Mouse (Mus musculus): ENCODE data around the gene Slc7a15. TPM values are rescaled to one million over a fixed set of nuclear protein-coding genes. Genes with fewer than 3 reads are reported as not detected.

Slc7a15 gene
- polyA plus RNA-seq (2017; shearing (Covaris generic)), result not detected

GRCm38 (mm10) chr12:8598966-8599365, at the start of gene Slc7a15:
Gene Slc7a15 (minus strand): TSS chr12:8599066.

DNA sequence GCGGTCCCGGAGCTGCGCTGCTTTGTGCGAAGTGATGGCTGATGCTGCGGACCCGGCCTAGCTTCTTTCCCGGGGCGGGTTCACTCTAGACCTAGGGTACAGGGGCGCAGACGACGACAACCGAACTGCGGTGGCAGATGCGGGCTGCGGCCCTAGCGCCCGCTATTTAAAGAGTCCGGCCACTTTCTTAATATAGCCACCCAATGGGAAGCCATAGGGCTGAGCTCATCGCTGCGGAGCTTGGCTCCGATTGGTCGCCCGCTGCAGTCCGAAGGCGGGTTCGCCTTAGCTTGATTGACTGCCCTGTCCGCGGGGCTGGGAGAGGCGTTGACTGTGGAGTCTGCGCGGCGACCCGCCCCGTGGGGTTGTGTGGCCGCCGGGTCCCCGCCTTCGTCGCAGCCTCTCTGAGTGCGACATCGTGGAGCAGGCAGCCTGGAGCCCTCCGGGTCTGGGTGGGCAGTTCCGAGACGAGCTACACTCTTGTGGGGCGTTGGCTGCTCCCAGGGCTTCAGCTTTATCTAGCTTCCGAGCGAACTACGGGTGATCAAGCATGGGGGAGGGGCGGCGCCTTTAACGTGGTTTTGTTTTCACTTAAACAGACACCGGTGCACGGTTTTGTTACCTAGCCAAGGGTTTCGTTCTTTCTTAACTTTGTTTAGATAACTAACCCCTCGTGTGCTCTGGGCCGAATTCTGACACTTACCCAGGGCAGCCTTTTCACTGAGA, 98.8 kb downstream of the Slc7a15 start, which contains the start of gene Rhob:
Gene Rhob (minus strand): TSS at position 139 of the 726 bp plus-strand sequence.

Other genes starting within 250 kb of the Slc7a15 start
- 17.5 TPM for gene Rhob, start 99.1 kb downstream of the Slc7a15 start, polyA plus RNA-seq (2017; shearing (Covaris generic))
- gene Pum2, start 75.1 kb upstream of the Slc7a15 start, polyA plus RNA-seq (2017; shearing (Covaris generic)), result 14.5 TPM
- 0.45 TPM for gene Sdc1, start 172.3 kb upstream of the Slc7a15 start, polyA plus RNA-seq (2017; shearing (Covaris generic))

All from naive thymus-derived CD4-positive, alpha-beta T cell, adult 5 months (primary cell).